In genomic region chr4:134371316-134371855, GRCm38 (mm10) we compare ENCODE assay signal across 8 mouse cellular contexts. TPM values are rescaled to one million over a fixed set of nuclear protein-coding genes. Genes with fewer than 3 reads are reported as not detected.
DNase-seq lines count a peak whose midpoint lies in the region; ATAC-seq and TF ChIP-seq lines count a peak whose summit lies in the region.

No protein-coding gene starts in this region.

- intact Hi-C loops in left cerebral cortex, adult 2 months (cut with DNase I) = no loop called here
- intact Hi-C loops in left cerebral cortex, postnatal 10 days (cut with DNase I) = no loop called here

- no peaks in the 10 kb centered on the region for H3K9me3 ChIP-seq in hindbrain, embryonic 10.5 days
- H3K9me3 ChIP-seq in midbrain, embryonic 11.5 days (ENCODE audit: control insufficient read depth, low read length) = no peaks in the 10 kb centered on the region

- peak; percentile 30 to 43 for DNase-seq in left cerebral cortex, adult 2 months (ENCODE audit: extremely low spot score in 1 of 2, low spot score in 2 of 2)
- DNase-seq in left cerebral cortex, postnatal 10 days (ENCODE audit: extremely low spot score in 1 of 2, low spot score in 2 of 2) = no peak
- peak; percentile 28 for DNase-seq in embryo, embryonic 9.5 days (ENCODE audit: extremely low spot score)
- DNase-seq in hindbrain, embryonic 10.5 days (ENCODE audit: low spot score) = peak; percentile 35
- DNase-seq in midbrain, embryonic 11.5 days (ENCODE audit: low spot score, missing footprints) = peak; percentile 92
- DNase-seq in Muller cell, postnatal 12 days (ENCODE audit: inconsistent ontology term) = no peak
- no peak for DNase-seq in frontal cortex, postnatal 10 days (ENCODE audit: low spot score in 2 of 2)
- DNase-seq in right cerebral cortex, adult 2 months (ENCODE audit: low spot score in 2 of 2) = no peak

- H3K27me3 ChIP-seq in hindbrain, embryonic 10.5 days (ENCODE audit: insufficient read depth, poor library complexity, severe bottlenecking) = peaks cover 82% of the 10 kb centered on the region
- H3K27me3 ChIP-seq in midbrain, embryonic 11.5 days (ENCODE audit: control insufficient read depth, insufficient read depth, low read length) = peaks cover 37% of the 10 kb centered on the region

- H3K27ac ChIP-seq in left cerebral cortex, adult 2 months = peak overlapping the region; percentile 97
- H3K27ac ChIP-seq in hindbrain, embryonic 10.5 days = no peak overlapping the region; the same call in 1 of the 2 replicates
- H3K27ac ChIP-seq in midbrain, embryonic 11.5 days (ENCODE audit: low read depth, low read length) = no peak overlapping the region

- TF ChIP-seq CTCF in left cerebral cortex, adult 2 months (IDR thresholded peaks at IDR 0.05) = no peak

- peaks cover 32% of the 10 kb centered on the region for H3K4me1 ChIP-seq in hindbrain, embryonic 10.5 days (replicated peaks)
- peaks cover 13% of the 10 kb centered on the region for H3K4me1 ChIP-seq in midbrain, embryonic 11.5 days (ENCODE audit: control insufficient read depth, insufficient read depth, low read length)

- peak overlapping the region; percentile 44; the same call in 1 of the 2 replicates for H3K9ac ChIP-seq in midbrain, embryonic 11.5 days (ENCODE audit: low read length)

- WGBS in hindbrain, embryonic 10.5 days = under 1% methylated on average over 17 of the region's 17 CpGs
- WGBS in midbrain, embryonic 11.5 days = 1% methylated on average over 17 of the region's 17 CpGs

- no peaks in the 10 kb centered on the region for H3K36me3 ChIP-seq in hindbrain, embryonic 10.5 days
- no peaks in the 10 kb centered on the region for H3K36me3 ChIP-seq in midbrain, embryonic 11.5 days (ENCODE audit: control insufficient read depth, insufficient read depth, low read length)

- H3K4me2 ChIP-seq in midbrain, embryonic 11.5 days = peak overlapping the region; percentile 70

- H3K4me3 ChIP-seq in left cerebral cortex, adult 2 months = peak overlapping the region; percentile 64
- peak overlapping the region; percentile 60 for H3K4me3 ChIP-seq in hindbrain, embryonic 10.5 days
- peak overlapping the region; percentile 37 for H3K4me3 ChIP-seq in midbrain, embryonic 11.5 days (ENCODE audit: low read depth, low read length)

- ATAC-seq in midbrain, embryonic 11.5 days (ENCODE audit: low FRiP score) = no peak

RNA-seq across cellular contexts. Expression of gene Extl1, which starts 12.3 kb away (rescaled TPM):
- 10 to 100 TPM; 46.7 to 48.9 TPM for total RNA-seq in left cerebral cortex, adult 2 months (2021)
- total RNA-seq in left cerebral cortex, postnatal 10 days (2021) = 10 to 100 TPM; 29.6 to 31.2 TPM
- 0.25 and 0.63 TPM in 2 replicates for polyA plus RNA-seq in hindbrain, embryonic 10.5 days (2016; fragmentation: Nextera tagmentation; extraction: Ambion mirVana)
- polyA plus RNA-seq in midbrain, embryonic 11.5 days (2014; fragmentation: Nextera tagmentation; extraction: Ambion mirVana) = 0.06 and 0.11 TPM in 2 replicates

RNA-seq across cellular contexts. Expression of gene Pafah2, which starts 24.7 kb away (rescaled TPM):
- 1 to 10 TPM; 6.5 to 6.9 TPM for total RNA-seq in left cerebral cortex, adult 2 months (2021)
- total RNA-seq in left cerebral cortex, postnatal 10 days (2021) = 10 to 100 TPM; 11.3 to 12.9 TPM
- 7.9 and 9.5 TPM in 2 replicates for polyA plus RNA-seq in hindbrain, embryonic 10.5 days (2016; fragmentation: Nextera tagmentation; extraction: Ambion mirVana)
- 8.8 and 10.0 TPM in 2 replicates for polyA plus RNA-seq in midbrain, embryonic 11.5 days (2014; fragmentation: Nextera tagmentation; extraction: Ambion mirVana)

RNA-seq across cellular contexts. Expression of gene Slc30a2, which starts 28.4 kb away (rescaled TPM):
- total RNA-seq in left cerebral cortex, adult 2 months (2021) = not detected
- not detected for total RNA-seq in left cerebral cortex, postnatal 10 days (2021)
- 0.10 TPM in 1 of 2 replicates, not detected in the other for polyA plus RNA-seq in hindbrain, embryonic 10.5 days (2016; fragmentation: Nextera tagmentation; extraction: Ambion mirVana)
- not detected in 2 replicates for polyA plus RNA-seq in midbrain, embryonic 11.5 days (2014; fragmentation: Nextera tagmentation; extraction: Ambion mirVana)

RNA-seq across cellular contexts. Expression of gene Trim63, which starts 56.5 kb away (rescaled TPM):
- under 1 TPM; 0.21 to 0.25 TPM for total RNA-seq in left cerebral cortex, adult 2 months (2021)
- total RNA-seq in left cerebral cortex, postnatal 10 days (2021) = under 1 TPM; 0.66 to 0.87 TPM
- polyA plus RNA-seq in hindbrain, embryonic 10.5 days (2016; fragmentation: Nextera tagmentation; extraction: Ambion mirVana) = 0.51 and 0.56 TPM in 2 replicates
- polyA plus RNA-seq in midbrain, embryonic 11.5 days (2014; fragmentation: Nextera tagmentation; extraction: Ambion mirVana) = 0.11 TPM in 1 of 2 replicates, not detected in the other

Comparison
In these comparisons a context has a peak if more than half of its experiments do, and no peak if none do; other contexts are left out.
1. DNase-seq: peak in left cerebral cortex, adult 2 months (2 of 2), embryo, embryonic 9.5 days (single experiment), hindbrain, embryonic 10.5 days (single experiment) and midbrain, embryonic 11.5 days (single experiment); none in left cerebral cortex, postnatal 10 days (0 of 2), Muller cell, postnatal 12 days (single experiment), frontal cortex, postnatal 10 days (0 of 2) and right cerebral cortex, adult 2 months (0 of 2).
2. Peak in every context shown above with its lines, with median percentiles within 50 percentile points of each other: H3K4me3 ChIP-seq.